Mouse (Mus musculus): ENCODE measurements at regions not wholly inside any gene's neighbourhood (a gene's known extent, or its start where the extent isn't known, plus 50 kb on each side); places are given as distances from the start of the nearest gene placed in this dataset.

- TF ChIP-seq USF1 (IDR thresholded peaks at IDR 0.05; ENCODE audit: low read depth, low read length) (no peak), ELF1 (IDR thresholded peaks at IDR 0.05; ENCODE audit: low read depth, low read length) (no peak), TBP (conservative IDR thresholded peaks at IDR 0.05; ENCODE audit: low read depth, low read length) (no peak)
Measured at GRCm38 (mm10) chr12:55940566-55940965, 104.4 kb downstream of the Brms1l start.

All from CH12.LX (cell line).